Mouse (Mus musculus) testis, postnatal 10 days (tissue): ENCODE measurements around the gene Gm20388.

Source experiments
- DNase-seq: peaks from one replicate; pipeline ENCODE4 v3.0.0; 2021; ENCODE audit warnings: low spot score

The Gm20388 gene

GRCm38 (mm10) chr8:122577116-122577515 is 2666.5 kb downstream of the Gm20388 start:
- no peak for DNase-seq

DNA sequence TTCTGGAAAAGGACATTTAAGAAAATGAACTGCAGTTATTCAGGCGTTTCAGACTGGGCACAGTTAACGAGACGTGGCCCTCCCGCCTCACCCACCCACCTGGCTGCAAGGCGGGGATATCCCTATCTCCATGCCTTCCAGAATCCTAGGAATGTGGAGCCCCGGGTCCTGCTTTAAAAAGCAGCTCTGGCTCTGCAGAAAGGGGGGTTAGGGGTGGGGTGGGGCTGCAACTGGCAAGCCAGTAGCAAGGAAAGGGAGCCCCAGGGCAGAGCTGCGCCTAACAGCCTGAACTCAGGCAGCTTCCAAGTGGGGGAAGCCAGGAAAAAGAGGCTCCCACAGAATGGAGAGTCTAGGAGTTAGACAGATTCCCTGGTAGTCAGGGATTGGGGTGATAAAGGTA is 2668.6 kb downstream of the Gm20388 start:
- no peak for DNase-seq

DNA sequence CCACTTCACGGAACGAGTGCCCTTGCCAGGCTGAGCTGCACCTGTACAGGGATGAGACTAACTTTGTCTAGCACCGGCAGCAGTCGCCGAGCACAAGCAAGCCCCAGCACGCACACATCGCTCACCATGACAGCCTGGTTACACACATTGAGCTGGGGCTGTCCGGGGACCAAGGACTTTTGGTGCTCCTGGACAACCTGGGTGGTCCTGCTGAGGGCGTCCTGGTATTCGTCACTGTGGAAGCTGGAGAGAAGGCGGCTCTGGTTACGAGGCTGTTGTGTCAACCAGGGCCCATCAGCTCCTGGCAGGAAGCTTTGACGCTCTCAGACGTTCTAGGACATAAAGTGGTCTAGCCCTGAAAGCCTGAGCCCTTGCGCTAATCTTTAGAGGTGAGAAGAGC is 2670.3 kb downstream of the Gm20388 start:
- DNase-seq: no peak

DNA sequence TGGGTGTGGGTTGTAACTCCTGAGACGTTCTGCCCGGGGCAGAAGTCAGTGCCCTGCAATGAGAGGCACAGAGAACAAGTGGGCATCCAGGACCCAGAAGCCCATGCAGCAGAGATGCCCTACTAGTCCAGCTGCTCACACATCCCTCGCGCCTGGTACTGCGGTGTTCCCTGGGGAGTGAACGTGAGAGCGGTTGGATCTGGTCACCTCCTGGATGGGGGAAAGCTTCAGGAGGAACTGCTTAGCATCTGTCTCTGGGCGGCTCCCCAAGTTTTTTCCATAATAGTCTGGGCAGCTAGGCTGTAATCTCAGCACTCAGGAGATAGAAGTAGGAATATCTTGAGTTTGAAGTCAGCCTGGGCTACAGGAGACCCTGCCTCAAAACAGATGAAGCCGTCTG is 2674.3 kb downstream of the Gm20388 start:
- DNase-seq: no peak

- DNase-seq: no peak
Measured at GRCm38 (mm10) chr8:122585411-122585891, 2674.8 kb downstream of the Gm20388 start.

GRCm38 (mm10) chr8:122586171-122586570 is 2675.5 kb downstream of the Gm20388 start:
- DNase-seq: no peak

- DNase-seq: no peak
Measured at GRCm38 (mm10) chr8:122586749-122587148, 2676.1 kb downstream of the Gm20388 start.

- DNase-seq: no peak
Measured at GRCm38 (mm10) chr8:122593240-122593639, 2682.6 kb downstream of the Gm20388 start.

- DNase-seq: no peak
Measured at GRCm38 (mm10) chr8:122593783-122594507, 2683.3 kb downstream of the Gm20388 start.

- DNase-seq: no peak
Measured at GRCm38 (mm10) chr8:122596031-122596430, 2685.4 kb downstream of the Gm20388 start.

DNA sequence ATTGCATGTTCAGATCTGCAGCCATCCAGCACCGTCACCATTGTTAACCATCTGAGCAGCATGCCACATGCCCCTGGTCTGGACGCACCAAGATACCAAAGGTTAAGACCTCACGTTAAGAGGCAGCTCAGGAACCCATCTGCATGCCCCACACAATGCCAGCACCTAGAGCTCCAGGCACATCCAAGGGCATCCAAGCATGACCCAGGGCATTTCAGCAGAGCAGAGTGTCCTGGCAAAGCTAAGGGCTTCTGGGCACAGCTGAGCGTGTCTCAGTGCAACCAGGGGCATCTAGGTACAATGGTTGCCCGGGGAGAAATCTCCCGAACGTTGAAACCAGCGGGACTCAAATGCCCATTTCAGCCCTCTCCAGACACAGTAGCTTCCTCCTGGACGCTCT is 2690.0 kb downstream of the Gm20388 start:
- no peak for DNase-seq

GRCm38 (mm10) chr8:122604640-122605039 is 2694.0 kb downstream of the Gm20388 start:
- no peak for DNase-seq

DNA sequence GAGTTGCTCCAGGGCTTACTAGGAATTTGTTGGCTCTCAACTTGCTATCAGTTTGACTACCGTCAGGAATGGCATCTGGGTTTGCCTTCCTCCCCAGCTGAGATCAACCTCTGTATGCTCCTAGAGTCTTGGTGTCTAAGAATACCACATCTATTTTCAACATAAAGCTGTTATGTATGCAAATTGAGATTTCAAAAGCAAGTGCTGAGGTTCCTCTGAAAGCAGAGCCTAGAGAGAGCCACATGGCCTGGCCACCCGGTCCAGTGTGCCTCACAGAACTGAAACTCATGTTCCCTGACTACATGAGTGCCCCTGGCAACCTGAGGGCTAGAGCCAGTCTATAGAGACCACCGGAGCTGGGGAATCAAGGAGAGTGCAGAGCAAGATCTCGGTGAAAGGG is 2694.7 kb downstream of the Gm20388 start:
- no peak for DNase-seq

GRCm38 (mm10) chr8:122606810-122607209 is 2696.2 kb downstream of the Gm20388 start:
- DNase-seq: no peak

GRCm38 (mm10) chr8:122610209-122610608 is 2699.6 kb downstream of the Gm20388 start:
- no peak for DNase-seq

DNA sequence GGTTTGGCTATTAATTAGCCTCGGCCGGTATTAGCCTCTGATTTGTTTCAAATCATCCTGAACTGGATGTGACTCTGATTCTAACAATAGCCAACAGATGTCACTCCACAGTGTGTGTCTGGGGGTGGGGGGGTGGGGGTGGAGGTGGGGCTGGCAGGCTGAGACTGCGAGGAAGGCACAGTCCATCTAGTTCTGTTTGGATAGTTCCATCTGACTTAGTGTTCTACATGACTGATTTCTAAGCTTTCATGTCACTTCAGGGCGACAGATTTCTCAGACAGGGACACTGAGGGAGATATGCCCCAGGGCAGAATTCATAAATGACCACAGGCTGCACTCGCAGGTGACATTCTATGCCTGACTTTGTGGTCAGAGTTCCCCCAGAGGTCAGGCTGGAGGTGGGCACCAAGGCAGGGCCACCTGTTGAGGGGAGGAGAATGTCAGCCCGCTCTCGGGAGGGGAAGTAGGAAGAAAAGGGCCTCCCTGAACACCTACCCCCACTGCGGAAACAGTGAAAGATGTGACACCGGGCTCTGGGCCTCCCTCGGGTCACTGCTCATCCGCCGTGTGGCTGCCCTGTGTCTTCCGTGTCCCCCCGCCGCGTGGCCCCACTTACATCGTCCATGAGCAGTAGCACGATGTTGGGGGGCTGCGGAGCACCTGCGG is 2700.1 kb downstream of the Gm20388 start:
- no peak for DNase-seq

GRCm38 (mm10) chr8:122611295-122612133 is 2700.9 kb downstream of the Gm20388 start, which contains the start of the genes Galns and Trappc2l:
Gene Galns (minus strand): TSS chr8:122611463.
Gene Trappc2l (plus strand): TSS chr8:122611640.
- DNase-seq: peak; percentile 98

DNA sequence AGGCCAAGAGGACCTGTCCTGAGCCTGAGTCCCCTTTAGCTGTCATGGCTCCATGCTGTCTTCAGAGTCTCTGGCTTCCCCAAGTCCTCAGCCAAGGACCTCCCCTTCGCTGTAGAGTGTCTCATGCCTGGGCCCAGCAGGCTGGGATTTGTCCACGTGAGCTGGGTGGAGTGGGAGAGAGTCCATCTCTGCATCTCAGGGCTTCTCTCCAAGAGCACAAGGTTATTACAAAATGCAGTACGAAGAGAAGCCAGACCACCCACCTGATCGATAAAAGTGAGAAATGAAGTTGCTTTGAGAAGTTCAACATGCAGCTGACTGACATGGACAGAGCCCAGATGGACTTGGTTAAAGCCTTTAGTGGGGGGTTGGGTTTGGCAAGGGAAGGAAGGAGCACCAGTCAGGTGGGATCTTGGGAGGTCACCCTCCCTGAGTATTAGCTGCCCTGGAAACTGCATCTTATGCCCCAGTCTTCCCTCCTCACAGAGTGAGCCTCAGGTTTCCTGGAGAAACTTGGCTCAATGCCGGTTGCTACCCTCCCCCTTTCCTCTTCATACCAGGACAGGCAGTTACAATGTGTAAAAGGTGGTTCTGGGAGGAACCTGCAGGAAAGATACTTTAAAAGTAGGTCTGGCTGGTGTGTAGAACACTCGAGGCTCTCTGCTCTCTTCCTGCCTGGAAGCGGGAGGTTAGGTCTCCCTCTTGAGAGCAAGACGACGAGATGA is 2705.7 kb downstream of the Gm20388 start:
- peak; percentile 67 for DNase-seq

DNA sequence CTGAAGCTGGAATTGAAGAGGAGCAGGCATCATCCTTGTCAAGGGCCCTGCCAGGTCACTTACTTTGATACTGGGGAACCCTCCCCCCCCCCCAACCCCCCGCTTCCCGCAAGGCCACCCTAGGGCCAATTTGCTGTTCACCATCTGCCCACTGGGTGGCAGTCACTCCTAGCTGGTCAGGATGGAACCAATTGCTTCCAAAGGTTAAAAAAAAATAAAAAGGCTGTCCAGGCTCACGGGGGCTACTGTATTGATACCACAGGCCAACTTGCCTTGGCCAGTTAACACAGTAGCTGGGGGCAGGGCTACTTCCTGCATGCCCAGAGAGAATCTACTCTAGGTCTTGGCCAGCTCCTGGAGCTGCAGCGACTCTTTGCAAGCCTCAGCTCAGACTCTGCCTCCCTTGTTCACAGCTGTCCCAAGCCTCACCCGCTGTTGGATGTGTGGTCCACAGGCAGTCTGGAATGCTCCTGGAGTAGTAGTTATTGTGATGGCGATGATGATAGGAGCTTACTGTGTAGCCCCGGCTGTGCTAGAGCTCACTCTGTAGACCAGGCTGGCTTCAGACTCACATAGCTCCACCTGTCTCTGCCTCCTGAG is 2707.4 kb downstream of the Gm20388 start:
- peak; percentile 94 for DNase-seq

- DNase-seq: no peak
Measured at GRCm38 (mm10) chr8:122618660-122619378, 2708.2 kb downstream of the Gm20388 start.

DNA sequence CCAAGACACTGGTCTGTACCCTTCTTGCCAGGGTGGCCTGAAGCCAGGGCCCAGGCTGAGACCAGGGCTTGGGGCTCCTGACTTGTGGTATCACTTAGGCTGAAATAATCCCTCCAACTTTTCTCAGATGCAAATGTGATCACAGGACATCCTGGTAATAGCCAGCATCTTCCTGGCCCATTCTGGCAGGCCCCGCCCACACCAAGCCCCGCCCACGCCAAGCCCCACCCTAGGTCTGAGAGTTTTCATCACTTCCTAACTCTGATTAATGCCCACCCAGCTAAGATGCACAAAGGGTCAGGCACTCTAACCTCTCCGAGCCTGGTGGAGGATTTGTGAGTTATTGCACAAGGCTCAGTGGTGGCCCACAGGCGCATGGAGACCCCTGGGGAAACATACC is 2709.8 kb downstream of the Gm20388 start:
- DNase-seq: no peak
